Mouse (Mus musculus) 416B (cell line): ENCODE results near the gene Itgal.

Experiments used
- DNase-seq: peaks from one replicate; pipeline ENCODE4 v3.0.0; 2011; ENCODE audit warnings: low read depth

Itgal gene

GRCm38 (mm10) chr7:127342332-127342731 lies 46.3 kb downstream of the Itgal start:
- DNase-seq = peak; percentile 64

GRCm38 (mm10) chr7:127342888-127343287 lies 46.8 kb downstream of the Itgal start:
- DNase-seq = no peak

GRCm38 (mm10) chr7:127343351-127344019 lies 47.4 kb downstream of the Itgal start:
- DNase-seq = no peak

- no peak for DNase-seq
Observed at GRCm38 (mm10) chr7:127344371-127344770, 48.3 kb downstream of the Itgal start.

- DNase-seq = no peak
Observed at GRCm38 (mm10) chr7:127345092-127345491, 49.0 kb downstream of the Itgal start.

- peak; percentile 94 for DNase-seq
Observed at GRCm38 (mm10) chr7:127345512-127346325, 49.7 kb downstream of the Itgal start, which contains the start of gene Zfp768. TSS of gene Zfp768 (minus strand) at chr7:127345589.

- DNase-seq = no peak
Observed at GRCm38 (mm10) chr7:127346676-127347075, 50.6 kb downstream of the Itgal start.

GRCm38 (mm10) chr7:127351230-127352004 lies 55.4 kb downstream of the Itgal start:
- DNase-seq = peak; percentile 81

- DNase-seq = peak; percentile 63
Observed at GRCm38 (mm10) chr7:127355796-127356195, 59.7 kb downstream of the Itgal start.

- DNase-seq = no peak
Observed at GRCm38 (mm10) chr7:127357871-127358270, 61.8 kb downstream of the Itgal start.

GRCm38 (mm10) chr7:127358472-127358871 lies 62.4 kb downstream of the Itgal start:
- DNase-seq = no peak

GRCm38 (mm10) chr7:127360265-127360664 lies 64.2 kb downstream of the Itgal start:
- DNase-seq = no peak

GRCm38 (mm10) chr7:127361449-127361848 lies 65.4 kb downstream of the Itgal start:
- no peak for DNase-seq

- peak; percentile 83 for DNase-seq
Observed at GRCm38 (mm10) chr7:127362418-127362817, 66.4 kb downstream of the Itgal start.

GRCm38 (mm10) chr7:127363475-127363921 lies 67.4 kb downstream of the Itgal start:
- no peak for DNase-seq

- DNase-seq = no peak
Observed at GRCm38 (mm10) chr7:127364166-127364565, 68.1 kb downstream of the Itgal start.

GRCm38 (mm10) chr7:127366249-127366648 lies 70.2 kb downstream of the Itgal start:
- no peak for DNase-seq

GRCm38 (mm10) chr7:127371213-127371612 lies 75.2 kb downstream of the Itgal start:
- no peak for DNase-seq

GRCm38 (mm10) chr7:127371870-127372269 lies 75.8 kb downstream of the Itgal start:
- peak; percentile 44 for DNase-seq

GRCm38 (mm10) chr7:127375271-127376245 lies 79.5 kb downstream of the Itgal start, which contains the start of gene Zfp747:
TSS of gene Zfp747 (minus strand) at chr7:127376050.
- peak; percentile 98 for DNase-seq

GRCm38 (mm10) chr7:127378310-127378921 lies 82.4 kb downstream of the Itgal start:
- no peak for DNase-seq
